Mouse (Mus musculus) adrenal gland, postnatal 14 days (tissue): Measurements from ENCODE around the gene Fancm. TPM values are rescaled to one million over a fixed set of nuclear protein-coding genes. Genes with fewer than 3 reads are reported as not detected.
A peak's percentile ranks its signal among the peaks of the same experiment; 100 is the strongest.
"Not testable (repeated sequence)": the region's sequence is repeated elsewhere in the genome, so short reads cannot be mapped to it uniquely, and the experiment has no call there.

Experiments
- DNase-seq: peaks from one replicate; pipeline ENCODE4 v3.0.0; 2021; ENCODE audit warnings: mixed read lengths
- long read RNA-seq, 2 experiments: library from polyadenylated mRNA; stranded (forward); transcript quantifications; one replicate each; pipeline ENCODE4 v2.0.0; 2021
- total RNA-seq: library from RNA; stranded (reverse); gene quantifications from 2 replicates; pipeline ENCODE4 v1.2.3, GENCODE M21; 2021

Fancm gene
- total RNA-seq = 11.6 and 13.4 TPM in 2 replicates
- long read RNA-seq, experiment 1 = 0 reads
- long read RNA-seq, experiment 2, partial matches to known transcripts = 0 of 1 reads
- long read RNA-seq, experiment 2, other reads (novel, unspliced or antisense) = 1 of 1 reads

DNA sequence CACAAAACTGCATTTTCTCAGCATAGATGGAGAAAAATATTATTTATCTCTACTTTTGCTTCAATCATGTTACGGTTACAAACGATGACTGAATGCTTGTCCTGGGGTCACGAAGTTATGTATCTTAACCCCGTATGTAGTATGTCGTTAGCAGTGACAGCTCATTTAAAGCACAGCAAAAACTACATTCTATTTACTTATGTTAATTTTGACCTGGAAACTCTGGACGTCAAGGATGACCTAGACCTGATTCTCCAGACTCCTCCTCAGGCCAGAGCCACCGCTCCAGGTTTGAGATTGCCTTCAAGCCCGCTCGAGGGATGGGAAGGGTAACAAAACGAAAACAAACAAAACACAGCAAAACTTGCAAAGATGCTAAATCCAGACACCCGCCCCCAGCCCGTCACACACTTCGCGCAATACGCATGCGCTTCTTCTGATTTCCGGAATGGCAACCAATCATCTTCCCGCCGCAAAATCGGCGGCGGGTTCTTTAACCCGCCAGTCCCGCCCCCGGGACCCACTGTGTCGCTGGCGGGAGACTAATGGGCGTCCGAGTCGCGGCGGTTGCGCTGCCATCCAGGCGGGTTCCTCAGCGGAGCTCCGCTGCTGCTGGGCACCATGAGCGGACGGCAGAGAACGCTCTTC lies at the start of gene Fancm:
Gene Fancm (plus strand): TSS at position 519 of the 648 bp plus-strand sequence.
- peak; percentile 95 for DNase-seq

DNA sequence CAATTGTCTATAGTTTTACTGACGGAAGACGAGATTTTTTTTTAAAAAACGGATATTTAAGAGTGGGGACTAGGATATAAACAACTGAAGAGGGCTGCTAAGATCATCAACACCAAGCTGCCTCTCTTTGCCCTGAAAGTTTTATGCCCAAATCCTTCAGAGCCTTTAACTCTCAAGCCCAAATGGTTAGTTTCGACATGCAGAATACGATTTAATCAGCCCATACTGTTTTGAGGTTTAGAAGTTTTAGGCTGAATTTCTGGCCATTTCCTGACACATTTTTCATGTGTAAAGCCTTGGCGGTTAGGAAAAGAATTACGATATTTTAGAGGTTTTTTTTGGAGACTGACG lies 39.6 kb upstream of the Fancm start:
- no peak for DNase-seq

DNA sequence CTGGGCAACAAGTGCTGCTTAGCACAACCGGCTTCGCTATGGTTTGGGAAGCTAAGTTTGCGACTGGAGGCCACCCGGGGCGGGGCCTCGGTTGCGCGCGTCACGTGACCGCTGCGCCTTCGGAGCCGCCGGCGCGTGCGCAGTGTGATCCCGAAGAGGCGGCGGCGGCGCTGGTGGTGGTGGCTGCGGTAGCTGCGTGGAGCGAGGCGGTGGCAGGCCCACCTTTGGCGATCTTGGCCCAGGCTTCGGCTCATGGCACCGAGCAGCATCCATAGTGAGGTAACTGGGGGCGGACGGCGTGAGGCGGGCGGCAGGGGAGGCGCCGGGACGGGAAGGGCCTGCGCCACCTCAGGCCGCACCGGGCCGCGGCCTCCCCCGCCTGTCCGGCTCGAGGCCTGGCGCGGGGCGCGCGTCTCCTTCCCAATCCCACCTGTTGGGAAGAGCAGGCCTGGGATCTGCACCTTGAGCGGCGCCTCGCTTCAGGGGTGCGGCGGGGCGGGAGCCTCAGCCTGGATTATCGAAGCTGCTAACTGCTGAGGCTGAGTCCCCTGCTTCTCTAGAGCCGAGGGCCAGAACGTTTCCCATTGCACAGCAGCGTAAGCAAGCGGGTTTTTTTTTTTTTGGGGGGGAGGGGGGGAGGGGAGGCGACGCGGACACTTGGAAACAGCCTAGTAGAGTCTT lies 39.1 kb upstream of the Fancm start, which contains the start of gene Prpf39:
Gene Prpf39 (plus strand): TSS at position 144 of the 681 bp plus-strand sequence.
- DNase-seq = peak; percentile 95

DNA sequence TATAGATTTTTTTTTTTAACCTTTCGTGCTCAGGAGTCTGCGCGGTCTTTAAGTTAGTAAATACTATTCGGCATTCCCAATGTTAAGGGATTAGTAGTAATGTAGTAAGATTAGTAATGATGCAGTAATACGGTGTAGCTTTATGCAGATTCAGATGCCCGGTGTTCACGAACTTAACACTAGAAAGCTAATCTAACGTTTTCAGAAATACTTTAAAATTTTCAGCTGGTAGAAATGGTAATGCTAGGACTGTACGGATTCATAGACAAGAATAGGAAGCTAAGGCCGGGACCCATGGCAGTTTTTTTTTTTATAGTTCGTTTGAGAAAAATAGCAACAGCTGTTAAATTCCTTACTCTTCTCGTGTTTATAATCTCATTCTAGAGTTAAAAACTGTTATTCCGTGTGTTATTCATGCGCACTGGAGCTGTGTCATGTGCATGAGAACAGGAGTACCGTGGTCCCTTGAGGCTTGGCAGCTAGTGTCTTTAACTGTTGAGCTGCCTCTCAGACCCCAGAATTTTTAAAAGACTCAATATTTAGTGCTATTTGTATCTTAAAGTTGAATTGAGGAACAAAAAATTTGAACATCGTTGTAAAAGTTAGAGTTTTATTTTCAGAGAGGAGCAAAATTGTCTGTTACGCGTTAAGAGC lies 38.4 kb upstream of the Fancm start:
- peak; percentile 13 for DNase-seq

DNA sequence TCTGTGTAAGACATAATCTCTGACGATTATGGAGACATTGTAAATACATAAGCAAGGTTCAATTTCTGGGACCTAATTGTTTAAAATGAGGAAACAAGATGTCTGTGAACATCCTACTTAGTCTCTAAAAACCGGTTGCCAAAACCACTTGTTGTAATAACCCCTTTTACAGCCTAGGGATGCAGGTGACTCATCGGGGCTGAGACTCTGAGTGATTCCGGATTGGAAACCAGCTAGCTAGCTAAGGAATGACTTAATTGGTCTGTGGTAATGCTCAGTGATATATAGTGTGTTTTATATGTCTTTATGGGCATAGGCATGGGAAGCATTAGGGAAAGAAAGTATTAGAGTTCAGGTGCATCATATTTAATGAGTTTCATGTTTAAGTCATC lies 37.9 kb upstream of the Fancm start:
- peak; percentile 35 for DNase-seq

DNA sequence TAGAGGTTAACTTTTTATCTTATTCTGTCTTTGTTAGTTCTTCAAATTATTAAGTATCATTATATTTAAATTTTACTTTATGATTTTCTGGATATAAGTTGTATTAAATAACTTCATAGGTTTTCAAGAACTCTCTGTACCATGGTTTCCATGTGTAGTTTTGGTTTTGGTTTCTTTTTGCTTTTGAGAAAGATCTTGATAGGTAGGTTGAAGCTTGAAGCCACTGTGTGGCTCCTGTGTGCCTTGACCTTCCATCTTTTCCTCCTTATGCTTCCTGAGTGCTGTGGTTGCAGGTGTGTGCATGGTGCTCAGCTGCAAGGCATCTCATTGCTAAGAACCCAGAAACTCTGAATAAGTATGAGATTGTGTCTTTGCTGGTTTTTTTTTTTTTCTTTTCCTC lies 26.6 kb upstream of the Fancm start:
- DNase-seq = no peak

DNA sequence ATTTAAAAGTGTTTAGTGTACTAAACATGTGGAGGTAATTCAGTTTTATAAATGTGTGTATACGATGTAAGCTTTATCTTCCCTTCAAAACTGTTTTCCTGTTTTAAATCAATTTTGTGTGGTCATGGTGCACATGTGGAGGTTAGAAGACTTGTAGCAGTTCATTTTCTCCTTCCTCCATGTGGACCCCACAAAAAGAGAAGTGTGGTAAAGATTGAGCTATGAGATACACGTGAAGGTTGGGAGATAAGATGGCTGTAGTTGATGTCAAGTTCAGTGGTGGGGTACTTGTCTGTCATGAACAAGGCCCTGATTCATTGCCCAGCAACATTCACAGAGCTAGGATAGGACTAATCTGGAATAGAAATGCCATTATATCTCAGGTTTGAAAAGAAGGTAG lies 17.2 kb upstream of the Fancm start:
- no peak for DNase-seq

DNA sequence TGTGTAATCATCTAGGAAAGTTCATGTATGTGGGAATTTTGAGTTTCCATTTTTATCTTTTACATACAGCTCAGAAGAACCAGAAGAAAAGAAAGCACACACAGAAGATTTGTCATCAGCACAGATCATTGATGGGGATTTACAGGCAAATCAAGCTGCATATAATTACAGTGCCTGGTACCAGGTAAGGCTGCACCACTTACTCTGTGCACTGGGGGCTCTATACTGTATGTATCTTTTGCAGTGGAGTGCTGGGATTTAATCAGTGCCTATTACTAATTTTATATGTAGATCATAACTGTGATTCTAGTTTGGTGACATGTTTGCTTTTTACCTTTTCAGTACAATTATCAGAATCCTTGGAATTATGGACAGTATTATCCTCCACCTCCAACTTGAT lies 14.3 kb upstream of the Fancm start:
- DNase-seq = no peak

DNA sequence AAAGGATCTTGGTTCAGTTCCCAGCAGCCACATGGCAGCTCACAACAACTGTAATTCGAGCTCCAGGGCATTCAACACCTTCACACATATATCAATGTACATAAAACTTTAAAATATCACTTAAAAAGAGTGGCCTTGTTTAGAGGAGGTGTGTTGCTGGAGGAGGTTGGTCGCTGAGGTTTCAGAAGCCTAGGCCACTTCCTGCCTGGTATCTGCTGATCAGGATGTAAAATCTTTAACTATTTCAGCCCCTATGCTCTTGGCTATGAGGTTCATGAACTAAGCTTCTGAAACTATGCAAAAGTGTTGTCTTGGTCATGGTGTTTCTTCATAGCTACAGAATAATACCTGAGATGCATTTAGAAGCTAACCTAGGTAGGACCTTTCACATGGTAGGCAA lies 10.2 kb upstream of the Fancm start:
- no peak for DNase-seq

DNA sequence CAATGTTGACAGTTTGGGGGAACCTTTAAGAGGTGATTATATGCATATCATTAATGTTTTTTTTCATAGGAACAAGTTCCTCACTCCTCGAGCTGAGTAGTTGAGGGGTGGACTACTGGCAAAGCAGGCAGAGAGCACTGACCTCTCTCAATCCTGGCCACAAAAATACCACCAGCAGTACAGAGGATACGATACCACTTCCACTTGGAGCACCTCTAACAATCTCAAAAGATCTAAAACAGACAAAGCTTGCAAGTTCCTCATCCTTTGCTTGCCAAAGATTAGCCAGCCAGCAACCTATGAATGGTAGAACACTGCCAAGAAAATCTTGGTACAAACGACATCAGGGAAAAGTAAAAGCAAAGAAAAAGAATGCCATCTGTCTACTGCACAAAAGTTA lies 9.2 kb upstream of the Fancm start:
- DNase-seq = no peak

DNA sequence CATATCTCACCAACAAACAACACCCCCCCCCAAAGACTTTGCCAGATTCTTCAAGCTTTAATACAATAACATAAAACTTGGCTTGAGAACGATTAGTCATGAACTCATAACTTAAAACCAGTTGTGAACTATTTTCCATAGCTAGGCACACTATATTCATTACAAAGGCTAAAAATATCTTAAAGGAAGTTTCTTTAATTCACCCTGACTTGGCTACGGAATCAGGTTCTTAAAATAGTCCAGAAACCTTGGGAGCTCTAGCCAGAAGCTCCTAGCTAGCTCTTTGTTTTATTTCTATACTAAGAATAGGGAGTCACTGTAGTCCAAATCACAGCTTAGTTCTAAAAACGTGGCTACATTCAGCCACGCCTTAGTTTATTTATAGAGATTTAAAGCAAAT lies 7.0 kb upstream of the Fancm start:
- no peak for DNase-seq

DNA sequence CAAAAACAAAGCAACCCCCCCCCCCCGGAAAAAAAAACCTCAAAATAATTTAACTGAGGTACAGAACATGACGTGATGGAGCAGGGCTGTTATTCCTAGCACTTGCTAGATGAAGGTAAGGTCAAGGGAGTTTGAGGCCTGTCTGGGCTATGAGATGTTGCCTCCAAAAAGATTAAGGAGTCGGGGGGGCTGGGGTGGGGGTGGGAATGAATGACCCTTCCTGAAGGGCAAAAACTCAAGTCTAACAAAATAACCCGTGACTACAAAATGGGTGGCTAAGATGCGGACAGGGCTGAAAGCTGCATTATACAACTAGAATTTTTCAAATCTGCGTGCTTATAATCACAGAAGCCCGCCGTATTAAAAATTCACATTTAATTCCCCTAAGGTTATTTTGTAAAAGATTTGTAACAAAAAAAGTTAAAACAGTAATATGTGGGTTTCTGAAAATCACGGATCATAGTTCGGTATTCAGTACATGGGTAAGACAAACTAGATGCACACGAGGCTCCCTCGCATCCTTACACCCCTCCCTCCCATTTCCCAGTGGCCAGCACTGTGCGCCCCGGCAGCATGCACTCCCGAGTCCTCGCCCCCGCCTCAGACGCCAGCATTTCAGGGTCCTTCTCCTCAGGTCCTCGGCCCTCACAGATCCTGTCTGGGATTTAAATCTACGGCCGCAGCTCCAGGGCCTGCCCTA lies 2.3 kb upstream of the Fancm start:
- no peak for DNase-seq

DNA sequence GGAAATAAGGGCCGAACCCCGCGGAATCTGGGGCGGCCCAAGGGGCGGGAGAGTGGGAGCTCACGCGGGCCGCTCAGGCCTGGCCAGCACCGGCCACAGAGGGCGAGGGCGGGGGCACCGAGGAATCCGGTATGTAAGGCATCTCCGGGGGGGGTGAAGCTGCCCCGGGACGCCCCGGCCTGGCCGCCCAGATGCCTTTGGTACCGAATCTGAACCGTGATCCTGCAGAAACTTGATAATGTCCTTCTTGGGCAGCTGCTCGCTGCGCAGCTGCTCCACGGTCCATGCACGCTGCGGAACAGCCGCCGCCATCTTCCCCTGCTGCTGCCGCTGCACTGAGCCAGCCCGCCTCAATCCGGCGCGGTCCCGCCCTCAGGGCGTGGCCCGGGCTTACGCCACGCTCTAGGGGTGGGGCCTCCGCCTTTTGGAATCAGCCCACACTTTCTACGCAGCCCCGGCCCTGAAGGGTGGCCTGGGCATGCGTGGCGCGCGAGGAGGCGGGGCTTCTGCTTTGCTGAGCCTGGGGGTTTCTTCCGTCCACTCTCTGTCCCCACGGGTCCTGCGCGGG lies 1.7 kb upstream of the Fancm start, which contains the start of gene Fkbp3:
Gene Fkbp3 (minus strand): TSS at position 397 of the 568 bp plus-strand sequence.
- DNase-seq = peak; percentile 99

DNA sequence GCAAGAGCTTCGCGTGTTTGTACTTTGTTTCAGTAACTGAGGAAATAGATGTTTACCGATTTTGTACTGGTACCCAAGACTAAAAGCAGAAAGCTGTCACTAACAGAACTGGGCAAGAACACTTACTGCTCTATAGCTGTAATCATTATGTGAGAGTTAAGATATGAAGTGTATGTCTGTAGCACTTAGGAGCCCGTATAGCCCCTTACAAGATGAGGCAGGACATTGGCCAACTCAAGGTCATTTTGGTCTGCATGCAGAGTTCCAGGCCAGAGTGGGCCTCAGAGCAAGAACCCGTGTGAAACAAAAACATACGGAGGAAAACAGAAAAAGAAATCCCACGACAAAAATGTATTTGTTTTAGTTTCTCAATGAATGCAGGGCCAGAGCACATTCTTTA lies 752 bp upstream of the Fancm start:
- DNase-seq = no peak

DNA sequence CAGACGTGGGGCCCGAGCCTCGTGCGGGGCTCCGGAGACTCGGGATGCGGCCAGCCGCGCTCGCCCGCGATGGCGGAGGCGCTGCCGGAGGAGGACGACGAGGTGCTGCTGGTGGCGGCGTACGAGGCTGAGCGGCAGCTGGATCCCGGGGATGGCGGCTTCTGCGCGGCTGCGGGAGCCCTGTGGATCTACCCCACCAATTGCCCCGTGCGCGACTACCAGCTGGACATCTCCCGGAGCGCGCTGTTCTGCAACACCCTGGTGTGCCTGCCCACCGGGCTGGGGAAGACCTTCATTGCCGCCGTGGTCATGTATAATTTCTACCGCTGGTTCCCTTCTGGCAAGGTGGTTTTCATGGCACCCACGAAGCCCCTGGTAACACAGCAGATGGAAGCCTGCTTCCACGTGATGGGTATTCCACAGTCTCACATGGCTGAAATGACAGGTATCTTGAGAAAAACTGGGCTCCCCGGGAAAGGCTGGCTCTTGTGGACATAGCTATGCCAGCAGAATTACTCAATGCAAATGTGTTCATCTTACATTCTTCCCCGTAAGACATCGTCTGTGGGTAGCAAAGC lies 419 bp downstream of the Fancm start:
- DNase-seq = peak; percentile 56

DNA sequence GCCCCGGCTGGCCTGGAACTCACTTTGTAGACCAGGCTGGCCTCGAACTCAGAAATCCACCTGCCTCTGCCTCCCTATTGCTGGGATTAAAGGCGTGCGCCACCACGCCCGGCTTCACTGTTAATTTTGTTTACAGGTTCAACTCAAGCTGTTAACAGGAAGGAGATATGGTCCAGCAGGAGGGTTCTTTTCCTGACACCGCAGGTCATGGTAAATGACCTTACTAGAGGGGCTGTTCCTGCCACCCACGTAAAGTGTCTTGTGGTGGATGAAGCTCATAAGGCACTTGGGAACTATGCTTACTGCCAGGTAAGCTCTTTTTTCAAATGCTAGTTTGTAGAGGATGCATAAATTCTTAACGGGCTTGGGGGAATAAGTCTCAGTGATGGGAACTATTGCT lies 1.5 kb downstream of the Fancm start:
- DNase-seq = no peak

DNA sequence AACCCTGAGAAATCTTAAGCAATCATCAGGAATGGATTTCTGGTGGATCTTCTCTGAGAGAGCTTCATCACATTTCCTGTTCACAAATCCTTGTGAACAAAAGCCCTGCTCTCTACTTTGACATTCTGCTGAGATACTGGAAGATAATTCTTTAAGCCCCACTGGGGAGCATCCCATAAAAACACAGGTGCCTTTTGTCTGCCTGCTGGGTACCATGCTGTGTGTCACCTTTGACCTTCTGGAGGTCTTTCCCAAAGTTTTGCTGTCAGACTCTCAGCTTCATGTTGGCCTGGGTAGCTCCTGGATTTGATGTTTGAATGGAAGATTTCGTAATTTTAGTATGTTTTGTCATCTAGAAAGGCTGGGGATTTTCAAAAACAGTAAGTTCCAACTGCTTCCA lies 33.3 kb downstream of the Fancm start:
- DNase-seq = no peak

DNA sequence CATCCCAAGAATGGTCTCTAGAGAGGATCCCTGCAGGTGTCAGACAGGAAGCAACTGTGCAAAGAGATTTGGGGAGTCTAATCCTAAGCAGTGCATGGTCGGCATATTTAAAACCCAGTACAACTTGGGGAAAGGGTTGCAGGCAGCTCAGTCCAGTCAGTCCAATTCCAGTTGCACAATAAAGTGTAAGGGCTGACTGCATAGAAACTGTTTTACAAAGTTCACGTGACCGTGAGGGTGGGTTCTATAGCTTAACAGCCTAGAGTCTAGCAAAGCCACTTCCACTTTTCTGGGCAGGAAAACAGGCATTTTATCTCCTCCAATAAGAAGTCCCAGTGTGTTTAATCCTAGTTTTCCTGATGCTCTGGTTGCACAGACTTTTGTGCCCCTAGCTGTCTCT lies 36.1 kb downstream of the Fancm start:
- DNase-seq = no peak

DNA sequence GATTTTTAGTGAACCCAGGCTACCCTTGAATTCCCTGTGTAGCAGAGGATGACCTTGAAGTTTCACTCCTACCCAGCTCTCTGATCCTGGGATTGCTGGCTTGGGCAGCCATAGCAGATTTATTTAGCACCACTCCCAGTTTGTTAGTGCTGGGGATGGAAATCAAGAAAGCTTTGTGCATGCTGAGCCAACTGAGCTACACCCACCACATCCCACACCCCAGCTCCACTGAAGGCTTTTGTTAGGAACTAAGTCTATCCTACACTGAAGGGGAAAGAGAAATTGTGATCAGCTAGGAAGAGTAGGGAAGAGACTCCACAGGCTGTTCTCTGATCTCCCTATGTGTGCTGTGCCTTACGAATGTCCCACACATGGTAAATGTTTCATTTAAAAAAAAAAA lies 37.4 kb downstream of the Fancm start:
- no peak for DNase-seq

DNA sequence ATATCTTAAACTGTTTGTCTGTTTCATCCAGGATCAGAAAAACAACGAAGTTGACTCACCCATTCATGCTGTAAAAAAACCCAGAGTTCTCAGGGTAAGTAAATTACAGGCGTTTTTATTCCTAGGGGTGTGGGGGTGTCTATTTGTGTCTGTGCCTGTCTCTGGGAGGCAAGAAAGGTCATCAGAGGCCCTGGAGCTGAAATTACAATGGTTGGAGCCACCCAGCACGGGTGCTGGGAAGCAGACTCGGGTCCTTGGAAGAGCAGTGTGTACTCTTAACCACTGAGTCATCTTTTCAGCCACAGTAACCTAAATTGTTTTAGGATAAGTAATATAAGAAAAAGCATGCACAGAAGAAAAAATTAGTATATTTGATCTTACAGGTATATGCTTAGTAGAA lies 38.5 kb downstream of the Fancm start:
- no peak for DNase-seq

DNA sequence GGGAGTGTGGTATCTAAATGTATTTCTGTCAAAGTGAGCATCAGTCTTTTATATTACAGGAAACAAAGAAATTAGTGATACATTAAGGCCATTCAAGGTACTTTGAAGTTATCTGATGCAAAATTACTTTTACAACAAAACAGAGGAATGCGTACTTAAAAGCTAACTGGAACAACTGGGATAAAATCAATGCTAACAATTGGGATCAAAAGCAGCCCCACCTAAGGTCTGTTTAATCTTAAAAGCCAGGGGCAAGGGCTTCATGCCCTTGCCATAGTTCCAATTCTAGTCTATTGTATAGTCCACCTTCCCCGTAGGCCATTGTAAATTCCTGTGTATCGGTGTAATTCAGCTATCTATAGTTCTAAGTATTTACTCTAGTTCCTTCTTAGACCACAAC lies 39.6 kb downstream of the Fancm start:
- not testable (repeated sequence) for DNase-seq

DNA sequence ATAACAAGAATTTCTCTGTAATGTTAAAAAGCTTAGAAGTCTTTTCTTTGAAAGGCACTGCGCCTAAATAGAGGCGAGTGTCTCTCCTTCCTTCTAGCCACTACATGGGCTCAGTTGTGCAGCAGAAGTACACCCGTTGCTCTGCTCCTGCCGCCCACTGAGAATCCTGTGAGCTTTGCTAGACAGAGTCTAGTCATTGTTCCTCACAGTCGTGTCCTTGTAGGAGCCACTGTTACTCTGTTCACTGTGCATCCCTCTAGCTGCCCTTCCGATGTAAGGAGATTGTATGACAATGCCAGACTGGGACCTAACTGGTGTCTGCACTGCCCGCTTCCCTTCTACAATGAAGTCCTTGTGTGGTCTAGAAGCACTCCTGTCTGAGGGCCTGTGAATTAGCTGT lies 43.6 kb downstream of the Fancm start:
- no peak for DNase-seq
